Mouse (Mus musculus) MEL (cell line): ENCODE measurements around the gene Cort.

Source experiments
- CTCF ChIP-seq, 3 experiments: IDR thresholded peaks in 2 of 3; conservative IDR thresholded peaks in 1 of 3; 2 replicates each; pipeline ENCODE4 v1.5.1; 2011 to 2012; ENCODE audit warnings: low read length in 3 of 3, low read depth in 2 of 3, mild to moderate bottlenecking in 2 of 3, improper control_type of control experiment in 1 of 3, inconsistent platforms in 1 of 3, mixed read lengths in 1 of 3, moderate library complexity in 1 of 3; ENCODE audit not compliant: control insufficient read depth in 1 of 3, insufficient read depth in 1 of 3, poor library complexity in 1 of 3, severe bottlenecking in 1 of 3
- EP300 ChIP-seq, 2 experiments: IDR thresholded peaks; 2 replicates each; pipeline ENCODE4 v1.6.1; 2011; ENCODE audit warnings: improper control_type of control experiment in 2 of 2, low read length in 2 of 2, low read depth in 1 of 2, mild to moderate bottlenecking in 1 of 2
- GATA1 ChIP-seq: IDR thresholded peaks from 2 replicates; pipeline ENCODE4 v1.6.1; 2011; ENCODE audit warnings: low read depth, low read length, improper control_type of control experiment
- KAT2A ChIP-seq: conservative IDR thresholded peaks from 2 replicates; pipeline ENCODE4 v1.6.1; 2012; ENCODE audit warnings: low read depth, low read length, improper control_type of control experiment, inconsistent platforms
- MAFK ChIP-seq: IDR thresholded peaks from 2 replicates; pipeline ENCODE4 v1.6.1; 2011; ENCODE audit warnings: low read depth, mild to moderate bottlenecking, low read length, improper control_type of control experiment, borderline replicate concordance
- MYB ChIP-seq: IDR thresholded peaks from 2 replicates; pipeline ENCODE4 v1.6.1; 2011; ENCODE audit warnings: mild to moderate bottlenecking, low read depth, low read length, improper control_type of control experiment
- POLR2A ChIP-seq, 2 experiments: IDR thresholded peaks; 2 replicates each; pipeline ENCODE4 v1.6.1; 2011 to 2012; ENCODE audit warnings: low read length in 2 of 2, mild to moderate bottlenecking in 2 of 2, control low read depth in 1 of 2, improper control_type of control experiment in 1 of 2, low read depth in 1 of 2, moderate library complexity in 1 of 2; ENCODE audit not compliant: control insufficient read depth in 1 of 2, insufficient read depth in 1 of 2, poor library complexity in 1 of 2
- POLR2AphosphoS2 ChIP-seq: IDR thresholded peaks from 2 replicates; pipeline ENCODE4 v1.6.1; 2011; ENCODE audit warnings: low read length, improper control_type of control experiment

GRCm38 (mm10) chr4:149123432-149123831, 3.1 kb downstream of the Cort start:
- no peak for TF ChIP-seq POLR2A (IDR thresholded peaks at IDR 0.05; ENCODE audit: control insufficient read depth in 1 of 2, insufficient read depth in 1 of 2, low read depth in 1 of 2, low read length in 2 of 2, poor library complexity in 1 of 2)
- TF ChIP-seq POLR2AphosphoS2, result no peak
- TF ChIP-seq KAT2A, result no peak
- TF ChIP-seq CTCF (IDR thresholded peaks at IDR 0.05 in 2 of 3, conservative IDR thresholded peaks at IDR 0.05 in 1 of 3; ENCODE audit: control insufficient read depth in 1 of 3, insufficient read depth in 1 of 3, low read depth in 2 of 3, low read length in 3 of 3, poor library complexity in 1 of 3, severe bottlenecking in 1 of 3), result no peak
- no peak for TF ChIP-seq GATA1
- TF ChIP-seq MYB, result no peak
- TF ChIP-seq MAFK, result no peak
- TF ChIP-seq EP300 (IDR thresholded peaks at IDR 0.05; ENCODE audit: low read depth in 1 of 2, low read length in 2 of 2), result no peak
